Mouse (Mus musculus) 3134 (cell line): ENCODE data around the gene Hoxa6.

Experiments
- DNase-seq: peaks from one replicate; pipeline ENCODE4 v3.0.0-alpha.2; 2011; ENCODE audit warnings: low spot score; ENCODE audit not compliant: insufficient read length; ENCODE audit errors: extremely low read depth

Hoxa6 gene

DNA sequence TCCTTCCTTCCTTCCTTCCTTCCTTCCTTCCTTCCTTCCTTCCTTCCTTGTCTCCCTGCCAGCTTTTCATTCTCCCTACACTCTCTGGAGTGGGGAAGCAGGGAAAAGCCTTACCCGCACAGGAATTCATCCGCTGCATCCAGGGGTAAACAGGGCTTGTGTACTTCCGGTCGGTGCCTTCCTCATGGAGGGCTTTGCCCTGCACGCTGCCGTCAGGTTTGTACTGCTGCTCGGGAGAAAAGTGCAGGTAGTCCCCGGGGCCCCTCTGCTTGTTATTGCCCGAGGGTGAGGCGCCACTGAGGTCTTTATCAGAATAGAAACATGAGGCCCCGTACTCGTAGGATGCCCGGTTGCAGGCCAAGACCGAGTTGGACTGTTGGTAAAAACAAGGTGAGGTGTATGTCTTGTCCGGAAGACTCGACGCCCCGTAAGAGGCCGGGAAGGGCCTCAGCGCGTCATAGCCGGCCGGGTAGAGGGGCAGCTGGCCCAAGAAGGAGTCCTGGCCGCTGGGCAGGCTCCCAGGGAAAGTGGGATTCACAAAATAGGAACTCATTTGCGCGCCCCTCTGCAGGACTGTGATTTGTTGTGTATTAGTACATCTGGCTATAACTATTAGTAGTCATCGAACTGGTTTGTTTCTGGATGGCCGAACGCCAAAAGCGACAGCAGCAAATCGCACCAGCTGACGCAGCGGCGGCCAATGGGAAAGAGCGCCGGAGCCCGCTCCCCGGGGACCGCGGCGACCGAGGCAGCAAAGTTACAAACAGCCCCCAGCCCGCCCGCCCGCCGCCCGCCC lies at the start of gene Hoxa6:
Hoxa6 (minus strand) TSS at position 651 of the 796 bp plus-strand sequence.
- peak; percentile 71 for DNase-seq

DNA sequence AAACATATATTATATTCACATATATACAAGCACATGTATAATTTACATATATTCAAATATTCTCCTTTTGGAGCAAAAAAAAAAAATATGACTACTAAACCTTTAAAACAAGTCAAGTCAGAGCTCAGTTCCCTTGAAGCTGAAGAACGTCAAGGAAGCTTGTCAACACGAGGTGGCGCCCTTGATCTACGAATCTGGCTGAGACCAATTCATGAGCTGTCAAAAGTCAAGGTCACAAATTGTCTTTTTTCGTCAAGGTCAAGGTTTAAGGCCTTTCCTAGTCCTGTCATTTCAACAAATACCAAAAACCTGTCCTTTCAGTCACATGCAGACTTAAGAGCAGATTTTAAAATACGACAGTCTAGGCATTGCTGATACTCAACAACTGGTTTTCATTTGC lies 48.4 kb upstream of the Hoxa6 start:
- DNase-seq, result no peak

DNA sequence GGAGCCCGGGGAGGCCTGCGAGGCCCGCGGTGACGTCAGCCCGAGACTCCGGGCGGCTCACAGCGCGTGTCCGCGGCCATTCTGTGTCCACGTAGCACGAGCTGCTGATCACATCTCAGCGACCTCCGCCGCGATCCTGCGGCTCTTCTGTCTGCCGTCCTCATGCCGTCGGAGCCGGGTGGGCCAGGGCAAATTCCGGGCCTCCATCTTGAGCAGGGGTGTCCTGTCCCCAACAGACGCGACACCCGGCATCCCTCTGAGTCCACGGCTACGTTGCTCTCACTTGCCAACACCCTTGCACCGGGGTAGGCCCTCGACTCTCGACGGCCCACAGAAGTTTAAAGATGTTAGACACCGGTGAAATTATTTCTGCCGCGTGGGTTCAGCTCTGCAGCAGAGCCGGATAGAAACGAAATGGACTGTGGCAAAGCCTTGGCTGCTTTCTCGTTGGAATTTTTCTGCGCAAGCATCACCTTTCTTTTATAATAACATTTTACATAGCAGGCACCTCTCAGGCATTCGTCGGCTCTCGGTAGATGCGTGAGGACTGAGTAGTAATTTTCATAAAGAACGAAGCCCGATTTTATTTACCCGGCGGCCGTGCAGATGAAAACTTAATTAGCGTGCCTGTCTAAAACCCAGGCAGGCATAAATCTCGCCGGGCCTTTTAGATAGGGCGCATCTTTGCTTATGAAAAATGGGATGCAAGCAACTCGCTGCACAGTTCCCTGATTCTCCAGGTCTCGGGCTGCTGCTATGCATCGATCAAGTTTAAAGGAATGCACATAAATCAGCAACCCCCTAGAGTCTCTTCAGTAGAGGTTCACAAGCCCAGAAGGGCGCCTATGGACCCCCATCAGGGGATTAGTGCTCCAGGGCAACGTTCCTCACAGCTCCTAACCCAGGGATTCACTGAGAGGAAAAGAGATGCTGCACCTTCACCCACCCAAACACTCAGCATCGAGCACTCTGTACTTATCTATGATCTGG lies 45.3 kb upstream of the Hoxa6 start:
- DNase-seq, result no peak

DNA sequence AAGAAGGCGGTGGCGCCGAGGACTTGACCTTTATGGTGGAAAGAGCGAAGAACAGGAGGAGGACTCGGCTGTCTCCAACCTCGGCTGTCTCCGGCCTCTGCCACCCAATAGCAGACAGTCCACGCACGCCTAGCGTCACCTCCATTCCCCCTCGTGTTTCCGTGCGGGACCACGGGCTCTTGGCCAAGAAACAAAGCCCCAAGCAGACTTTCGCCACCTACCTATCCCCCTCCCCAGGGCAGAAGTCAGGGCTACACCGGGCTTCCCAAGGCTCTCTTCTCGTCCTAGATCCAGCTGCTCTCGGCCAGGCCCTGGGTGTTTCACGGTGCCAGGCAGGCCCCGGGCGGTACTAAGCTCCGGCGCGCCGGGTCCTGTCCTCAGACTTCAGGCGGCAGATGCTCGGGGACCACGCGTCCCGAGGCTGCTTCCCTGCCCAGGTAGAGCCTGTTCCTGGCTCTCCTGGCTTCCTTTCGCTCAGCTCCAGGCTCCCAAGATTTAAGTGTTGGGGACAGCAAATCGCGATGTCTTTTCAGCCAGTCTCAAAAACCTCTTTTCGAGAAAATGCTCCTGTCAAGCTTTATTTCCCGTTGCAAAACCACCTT lies 44.4 kb upstream of the Hoxa6 start:
- DNase-seq, result no peak

DNA sequence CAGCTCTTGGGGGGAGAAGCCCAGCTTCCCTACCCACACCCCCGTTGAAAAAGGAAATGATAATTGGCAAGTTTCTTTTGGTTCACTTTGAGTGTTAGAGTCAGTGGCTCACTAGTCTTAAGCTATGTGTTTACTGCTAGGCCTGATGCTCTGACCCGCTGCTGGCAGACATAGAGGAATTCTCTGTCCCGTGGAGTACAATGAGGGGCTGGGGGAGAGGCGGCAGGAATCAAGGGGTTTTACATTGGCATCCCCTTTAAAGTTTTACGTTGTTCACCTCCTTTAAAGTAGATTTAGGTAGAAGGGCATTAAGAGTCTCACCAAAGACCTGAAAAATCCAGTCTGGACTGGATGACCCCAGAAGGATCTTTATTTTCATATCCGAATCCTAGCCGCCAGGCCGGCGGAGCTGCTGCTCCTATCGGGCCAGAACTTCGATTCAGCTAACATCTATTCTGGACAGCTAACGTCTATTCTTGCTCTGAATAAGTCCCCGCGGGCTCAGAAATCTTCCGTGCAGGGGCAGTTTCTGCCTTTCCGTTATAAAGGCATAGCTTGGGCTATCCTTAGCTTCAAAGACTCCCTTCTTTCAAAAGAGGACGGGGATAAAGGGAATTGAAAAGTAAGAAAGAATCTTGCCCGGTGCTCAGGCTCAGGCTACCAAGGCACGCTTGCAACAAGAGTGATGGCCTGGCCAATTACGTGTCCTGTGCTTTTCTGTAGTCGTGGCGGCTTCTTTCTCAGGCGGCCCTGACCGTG lies 43.7 kb upstream of the Hoxa6 start:
- DNase-seq, result no peak

DNA sequence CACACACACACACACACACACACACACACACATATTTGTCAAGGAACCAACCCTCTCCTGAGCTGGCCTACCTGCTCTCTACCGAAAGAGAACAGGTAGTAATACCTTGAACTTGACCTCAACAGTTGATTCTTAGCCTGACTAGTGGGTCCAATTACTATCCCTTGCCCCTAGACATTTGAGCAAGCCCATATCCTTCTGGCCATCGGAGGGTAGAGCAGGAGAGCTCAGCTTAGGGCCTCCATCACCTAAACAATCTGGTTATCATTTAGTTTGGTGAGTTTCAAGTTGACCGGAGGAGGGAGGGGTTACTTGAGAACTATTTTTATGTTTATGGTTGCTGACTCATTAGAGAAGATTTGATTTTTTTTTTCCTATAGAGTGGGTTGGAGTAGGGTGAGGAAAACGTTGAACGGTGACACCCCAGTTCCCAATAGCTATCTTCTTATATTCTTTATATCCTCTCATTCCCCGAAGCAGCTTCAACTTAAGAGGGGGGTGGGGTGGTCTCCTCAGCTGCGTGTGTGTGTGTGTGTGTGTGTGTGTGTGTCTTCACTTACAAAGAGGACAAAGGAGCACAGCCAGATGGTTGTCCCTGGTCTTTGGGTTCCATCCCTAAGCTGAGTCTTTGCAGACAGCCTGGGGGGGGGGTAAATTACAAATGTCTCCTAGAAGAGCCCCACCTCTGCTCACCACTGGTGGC lies 42.8 kb upstream of the Hoxa6 start:
- DNase-seq, result no peak

DNA sequence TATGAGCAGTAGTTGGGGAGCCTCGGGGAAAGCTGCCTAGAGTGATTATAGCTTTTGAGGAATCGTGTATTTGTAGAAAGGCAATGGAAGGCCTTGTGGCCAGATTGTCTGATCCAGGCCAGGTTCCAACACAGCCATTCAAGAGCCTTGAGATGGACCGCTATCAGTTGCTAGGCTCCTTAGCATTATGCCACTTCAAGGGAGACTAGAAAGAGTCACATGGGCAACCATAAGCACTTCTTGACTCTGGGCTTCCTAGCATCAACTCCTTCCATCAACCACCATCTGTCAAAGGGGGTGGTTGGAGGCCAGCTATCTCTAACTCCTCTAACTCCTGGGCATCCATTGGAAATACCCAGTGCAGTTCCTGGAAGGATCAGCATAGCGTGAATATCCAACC lies 41.3 kb upstream of the Hoxa6 start:
- no peak for DNase-seq

DNA sequence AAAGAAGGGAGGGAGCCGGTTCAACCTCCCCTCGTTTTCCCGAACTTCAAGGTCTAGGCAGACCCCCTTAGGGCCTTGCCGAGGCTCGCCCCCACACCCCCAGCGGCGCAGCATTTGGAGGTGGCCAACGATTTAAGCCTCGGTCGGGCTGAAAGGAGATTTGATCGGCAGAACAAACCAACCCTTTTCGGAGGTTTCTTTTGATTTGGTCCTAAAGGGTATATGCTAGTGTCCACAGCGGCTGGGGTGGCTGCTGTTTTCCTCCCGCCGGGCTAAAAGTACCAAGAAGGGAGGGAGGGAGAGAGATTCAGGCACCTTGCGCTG lies 40.9 kb upstream of the Hoxa6 start:
- DNase-seq, result no peak

DNA sequence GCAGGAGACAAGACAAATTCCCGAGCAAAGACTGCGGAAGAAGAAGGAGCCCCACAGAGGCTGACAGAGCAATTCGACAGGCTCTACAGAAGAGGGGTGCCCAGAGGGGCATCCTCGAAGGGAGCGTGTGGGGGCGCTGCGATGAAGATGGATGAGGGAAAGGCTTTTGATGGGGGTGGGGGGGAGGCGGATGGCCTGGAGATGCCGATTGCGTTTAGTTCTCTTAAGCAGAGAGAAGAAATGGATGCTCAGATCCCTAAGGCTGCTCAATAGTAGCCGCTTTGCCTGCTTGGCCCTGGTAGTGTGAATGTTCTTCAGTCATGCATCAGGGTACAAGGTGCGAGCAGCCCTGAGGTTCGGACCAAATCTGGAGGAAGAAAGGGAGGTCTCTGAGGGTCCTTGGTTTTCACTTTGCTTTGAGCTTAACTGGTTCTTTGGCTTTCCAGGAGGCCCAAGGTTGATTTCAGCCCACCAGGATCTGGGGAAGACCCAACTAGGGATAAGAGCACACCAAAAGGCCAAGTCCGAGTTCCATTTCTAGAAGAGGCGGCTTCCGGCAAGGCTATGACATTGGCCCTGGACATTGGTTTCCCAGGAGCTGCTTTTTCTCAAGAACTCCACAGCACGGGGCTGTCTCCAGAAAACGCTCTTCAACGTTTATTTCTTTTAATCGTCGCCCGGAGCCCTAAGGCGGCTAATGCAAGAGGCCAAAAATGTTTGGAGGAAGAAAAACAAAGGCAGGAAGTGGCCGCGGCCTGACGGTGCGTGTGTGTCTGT lies 40.3 kb upstream of the Hoxa6 start:
- DNase-seq, result no peak

DNA sequence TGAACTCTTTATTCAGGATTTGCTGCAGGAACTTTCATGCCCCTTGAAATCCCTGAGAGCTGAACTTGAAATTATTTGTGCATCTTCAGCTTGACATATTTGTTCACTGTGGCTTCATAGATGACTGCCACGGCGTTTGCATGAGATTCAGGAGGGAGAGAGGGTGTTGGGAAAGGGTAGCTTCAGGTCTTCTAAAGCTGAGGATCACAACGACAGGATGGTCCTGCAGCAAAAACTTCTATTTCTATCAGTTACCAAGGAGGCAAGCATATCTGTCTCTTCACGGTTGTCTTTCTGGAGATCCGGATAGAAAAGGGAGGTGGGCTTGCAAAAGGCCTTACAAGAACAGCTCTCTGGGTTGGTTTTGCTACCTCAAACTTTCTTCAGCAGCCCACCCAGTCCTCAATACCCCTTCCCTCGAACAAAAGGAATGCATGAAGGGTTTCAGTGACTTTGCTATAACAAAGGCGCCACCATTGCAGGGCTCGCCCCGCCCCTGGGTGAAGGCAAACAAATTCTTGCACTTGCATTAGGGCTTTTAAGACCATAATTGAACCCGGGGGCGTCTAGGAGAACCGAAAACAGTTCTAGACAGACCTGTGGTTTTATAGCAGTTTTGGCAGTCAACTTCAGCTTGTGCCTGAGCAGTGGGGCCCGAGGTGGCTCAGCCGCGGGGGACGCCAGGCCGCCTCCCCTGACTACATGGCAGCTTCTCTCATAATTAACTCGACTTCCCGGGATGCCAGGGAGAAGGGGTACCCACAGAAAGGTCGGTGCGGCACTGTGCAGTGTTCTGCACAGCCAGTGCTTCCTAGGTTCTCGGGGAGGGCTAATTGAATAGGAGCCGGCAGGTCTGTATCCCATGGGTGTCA lies 39.5 kb upstream of the Hoxa6 start:
- DNase-seq, result no peak

DNA sequence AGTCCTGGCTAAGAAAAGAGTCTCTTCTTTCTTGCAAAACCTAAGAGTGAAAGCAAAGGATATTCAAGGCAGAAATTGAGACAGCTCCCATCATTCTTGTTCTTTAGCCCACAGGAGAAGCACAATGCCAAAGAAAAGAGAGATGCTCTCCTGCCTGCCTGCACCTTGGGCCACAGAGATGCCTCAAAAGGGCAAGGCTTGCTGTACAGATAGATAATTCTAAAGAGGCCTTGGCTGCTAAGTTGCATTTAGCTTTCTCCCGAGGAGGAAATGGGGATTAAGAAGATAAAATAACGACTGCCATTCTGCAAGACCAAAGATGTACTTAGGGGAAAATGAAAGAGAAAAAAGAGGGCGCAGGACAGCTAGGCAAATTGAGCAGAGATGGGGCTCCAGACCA lies 38.4 kb upstream of the Hoxa6 start:
- DNase-seq, result no peak

DNA sequence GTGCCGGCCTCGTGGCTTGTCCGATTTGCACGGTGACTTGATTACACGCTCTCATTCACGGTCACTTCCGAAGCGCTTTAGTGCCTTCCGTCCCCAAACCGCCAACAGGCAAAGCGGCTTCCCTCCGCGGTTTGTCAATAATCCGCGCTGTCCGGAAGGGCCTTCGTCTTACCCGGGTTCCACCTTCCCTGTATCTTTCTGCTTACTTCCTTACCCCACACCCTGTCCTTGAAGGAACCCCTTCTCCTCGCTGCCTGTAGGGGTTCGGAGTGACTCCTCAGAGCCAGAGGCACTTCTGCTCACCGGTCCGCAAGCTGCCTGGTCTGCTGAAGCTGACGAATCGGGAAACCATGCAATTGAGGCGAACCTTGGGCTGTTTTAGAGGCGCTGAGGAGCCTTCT lies 37.9 kb upstream of the Hoxa6 start:
- DNase-seq, result no peak

DNA sequence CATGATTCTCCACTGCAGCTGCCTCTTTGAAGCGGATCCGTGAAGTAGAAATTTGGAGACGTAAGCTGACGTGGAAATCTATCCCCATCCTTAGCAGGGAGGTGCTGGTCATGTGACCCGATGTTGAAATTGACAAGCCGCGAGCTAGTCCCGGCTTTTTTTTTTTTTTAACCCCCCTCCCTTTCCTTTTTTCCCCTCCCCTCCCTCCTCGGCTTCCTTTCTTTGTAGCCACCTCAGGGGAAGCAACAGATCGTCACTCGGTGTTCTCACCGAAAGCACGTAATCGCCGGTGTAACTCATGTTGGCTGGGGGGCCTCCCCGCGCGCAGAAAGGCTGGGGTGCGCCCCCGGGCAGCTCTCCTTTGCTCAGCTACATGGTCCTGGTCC lies 37.2 kb upstream of the Hoxa6 start, which contains the start of gene Hoxa11:
Hoxa11 (minus strand) TSS at position 54 of the 386 bp plus-strand sequence.
- no peak for DNase-seq

DNA sequence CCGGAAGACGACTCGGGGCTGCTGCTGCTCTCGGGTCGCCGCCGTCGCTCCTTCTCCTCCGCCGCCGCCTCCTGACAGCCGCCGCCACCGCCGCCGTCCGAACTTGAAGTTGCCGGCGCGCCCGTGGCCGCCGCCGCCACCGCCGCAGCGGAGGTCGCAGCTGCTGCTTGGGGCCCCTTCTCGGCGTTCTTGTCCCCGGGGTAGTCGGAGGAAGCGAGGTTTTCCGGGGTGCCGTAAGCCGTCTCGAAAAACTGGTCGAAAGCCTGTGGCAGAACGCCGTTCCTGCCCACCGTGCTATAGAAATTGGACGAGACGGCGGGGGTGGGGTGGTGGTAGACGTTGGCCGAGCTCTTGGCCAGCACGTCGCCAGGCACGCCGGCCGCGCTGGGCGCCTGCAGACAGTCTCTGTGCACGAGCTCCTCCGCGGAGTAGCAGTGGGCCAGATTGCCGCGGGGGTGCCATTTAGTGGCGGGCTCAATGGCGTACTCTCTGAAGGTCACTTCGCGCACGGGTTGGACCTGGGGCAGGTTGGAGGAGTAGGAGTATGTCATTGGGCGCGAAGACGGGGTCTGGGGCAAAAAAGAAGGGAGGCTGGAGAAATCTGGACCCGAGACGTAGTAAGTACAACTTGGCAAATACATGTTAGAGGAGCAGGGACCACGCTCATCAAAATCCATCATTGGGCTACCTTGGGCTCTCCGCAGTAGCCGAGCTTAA lies 36.7 kb upstream of the Hoxa6 start:
- DNase-seq, result no peak

DNA sequence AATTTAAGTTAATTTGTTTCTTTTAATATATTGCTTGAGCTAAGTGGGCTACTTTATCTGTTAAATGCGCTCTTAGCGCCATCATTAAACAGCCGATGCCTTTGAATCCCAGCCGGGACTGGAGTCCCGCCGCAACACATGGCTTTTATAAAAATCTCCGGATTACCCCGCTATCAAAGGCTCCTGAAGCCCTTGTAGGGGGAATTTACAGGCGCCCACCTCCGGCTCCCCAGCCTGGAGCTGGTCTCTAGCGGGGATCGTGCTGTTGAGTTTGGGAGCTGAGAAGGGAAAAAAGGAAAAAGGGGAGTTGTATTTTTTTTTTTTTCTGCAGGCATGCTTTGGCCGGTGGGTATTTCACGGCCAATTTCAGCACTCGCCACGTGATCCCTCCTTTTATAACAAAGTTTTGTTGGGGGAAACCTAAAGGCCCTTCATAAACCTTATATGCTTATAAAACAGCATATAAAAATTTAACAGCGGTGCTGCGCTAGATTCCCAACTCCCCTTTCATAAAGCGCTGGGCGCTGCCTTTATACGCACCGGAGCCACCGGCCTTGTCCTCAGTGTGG lies 36.0 kb upstream of the Hoxa6 start:
- DNase-seq, result no peak

DNA sequence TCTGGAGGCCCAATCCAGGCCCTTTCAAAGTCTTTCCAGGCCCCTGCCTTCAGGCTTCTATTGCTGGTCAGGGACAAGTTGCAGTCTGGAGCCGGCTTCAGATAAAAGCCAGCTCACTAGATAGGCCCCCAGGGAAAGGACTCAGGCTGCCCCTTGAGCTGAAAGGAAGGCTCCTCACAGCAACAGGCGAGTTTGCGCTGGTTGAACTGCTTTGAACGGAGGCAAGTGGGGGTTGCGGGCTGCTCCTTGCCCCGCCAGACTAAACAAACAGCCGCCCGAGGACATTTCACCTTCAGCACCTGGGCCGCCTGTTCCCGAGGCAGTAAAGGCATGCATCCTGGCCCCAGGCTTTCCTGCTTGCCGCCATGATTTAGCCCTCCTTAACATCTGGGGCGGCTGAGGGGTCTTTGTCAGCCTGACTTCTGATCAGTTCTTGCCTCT lies 35.2 kb upstream of the Hoxa6 start:
- no peak for DNase-seq

DNA sequence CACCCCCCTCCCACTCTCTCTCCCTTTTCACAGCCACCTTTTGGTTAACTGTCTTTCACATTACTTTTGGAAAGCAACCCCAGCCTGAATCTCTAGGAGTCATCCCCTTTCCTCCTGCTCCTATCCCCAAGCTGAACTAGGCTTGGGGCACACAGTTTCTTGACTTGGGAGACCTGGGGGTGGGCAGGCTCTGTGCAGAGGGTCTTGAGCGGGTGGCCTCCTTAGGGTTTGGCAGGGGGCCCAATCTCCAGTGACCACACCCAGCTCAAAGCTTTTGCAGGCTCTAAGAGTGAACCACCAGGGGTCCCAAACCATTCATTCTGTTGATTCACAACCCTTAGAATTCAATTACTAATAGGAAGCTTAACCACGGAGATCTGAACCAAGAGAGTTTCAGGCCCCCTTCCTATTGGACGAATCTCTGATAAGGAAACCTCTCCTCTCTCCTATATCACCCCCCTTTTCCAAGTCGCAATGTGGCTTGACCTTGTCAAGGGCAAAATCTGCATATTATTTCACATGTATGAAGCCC lies 34.3 kb upstream of the Hoxa6 start:
- DNase-seq, result no peak
